ENCODE assay signal across 10 mouse cellular contexts in genomic region chr2:91033000-91033399, GRCm38 (mm10). TPM values are rescaled to one million over a fixed set of nuclear protein-coding genes. Genes with fewer than 3 reads are reported as not detected.
DNase-seq lines count a peak whose midpoint lies in the region; ATAC-seq and TF ChIP-seq lines count a peak whose summit lies in the region.
"Had no signal": no experiment of that assay in that cellular context is flagged by ENCODE, and none has a peak within 500 bp of the region (broad histone marks: within the 10 kb centered on the region; RNA-seq: fewer than 3 reads in every experiment).

No protein-coding gene starts in this region.

- H3K27ac ChIP-seq in intestine, postnatal 0 days (ENCODE audit: low read depth, low read length) = no peak overlapping the region
- no peak overlapping the region for H3K27ac ChIP-seq in intestine, embryonic 16.5 days (ENCODE audit: low read length)
- H3K27ac ChIP-seq: forebrain, embryonic 13.5 days; hindbrain, embryonic 12.5 days had no signal

- H3K9me3 ChIP-seq in intestine, postnatal 0 days (ENCODE audit: control insufficient read depth) = no peaks in the 10 kb centered on the region
- H3K9me3 ChIP-seq in intestine, embryonic 16.5 days (ENCODE audit: control insufficient read depth, low read length) = no peaks in the 10 kb centered on the region
- H3K9me3 ChIP-seq in E14TG2a.4 (ENCODE audit: low read length) = no peaks in the 10 kb centered on the region
- H3K9me3 ChIP-seq: forebrain, embryonic 13.5 days; hindbrain, embryonic 12.5 days had no signal

- H3K4me2 ChIP-seq in intestine, postnatal 0 days (replicated peaks; ENCODE audit: low read depth) = no peak overlapping the region
- no peak overlapping the region for H3K4me2 ChIP-seq in intestine, embryonic 16.5 days (ENCODE audit: low read depth, low read length)
- H3K4me2 ChIP-seq: forebrain, embryonic 13.5 days; hindbrain, embryonic 12.5 days had no signal

- no peak overlapping the region for H3K9ac ChIP-seq in intestine, postnatal 0 days (ENCODE audit: low read depth, low read length)
- H3K9ac ChIP-seq in intestine, embryonic 16.5 days (ENCODE audit: low read depth, low read length) = no peak overlapping the region
- H3K9ac ChIP-seq: forebrain, embryonic 13.5 days; hindbrain, embryonic 12.5 days had no signal

- peak; percentile 77 for DNase-seq in 416B (ENCODE audit: low read depth)
- DNase-seq in embryo, embryonic 10.5 days (ENCODE audit: low spot score) = peak; percentile 52
- DNase-seq in heart, adult 9 months (ENCODE audit: low spot score in 2 of 2) = no peak
- DNase-seq in ovary, postnatal 36 days (ENCODE audit: low spot score) = no peak
- DNase-seq in gastrocnemius, postnatal 25 days = no peak

- no peaks in the 10 kb centered on the region for H3K27me3 ChIP-seq in intestine, postnatal 0 days (replicated peaks; ENCODE audit: control insufficient read depth, insufficient read depth, low read length)
- H3K27me3 ChIP-seq in intestine, embryonic 16.5 days (replicated peaks; ENCODE audit: control insufficient read depth, insufficient read depth, low read length) = no peaks in the 10 kb centered on the region
- H3K27me3 ChIP-seq in E14TG2a.4 (ENCODE audit: insufficient read depth, low read length) = peaks cover 7% of the 10 kb centered on the region; the same call in 1 of the 2 replicates
- H3K27me3 ChIP-seq: forebrain, embryonic 13.5 days; hindbrain, embryonic 12.5 days had no signal

- 25% methylated on average over 3 of the region's 3 CpGs for WGBS in intestine, postnatal 0 days
- WGBS in intestine, embryonic 16.5 days = 25% methylated on average over 3 of the region's 3 CpGs

- no peaks in the 10 kb centered on the region for H3K36me3 ChIP-seq in intestine, postnatal 0 days (ENCODE audit: control insufficient read depth, insufficient read depth)
- no peaks in the 10 kb centered on the region for H3K36me3 ChIP-seq in intestine, embryonic 16.5 days (ENCODE audit: control insufficient read depth, insufficient read depth, low read length)
- H3K36me3 ChIP-seq in E14TG2a.4 (ENCODE audit: insufficient read depth, low read length) = no peaks in the 10 kb centered on the region
- H3K36me3 ChIP-seq: hindbrain, embryonic 12.5 days had no signal

- peak; percentile 53 for TF ChIP-seq CTCF in intestine, postnatal 0 days (IDR thresholded peaks at IDR 0.05; ENCODE audit: low read depth)
- peak; percentile 53 for TF ChIP-seq CTCF in E14TG2a.4 (conservative IDR thresholded peaks at IDR 0.05; ENCODE audit: low read length)

- ATAC-seq in intestine, postnatal 0 days = no peak
- ATAC-seq in intestine, embryonic 16.5 days = no peak
- ATAC-seq: forebrain, embryonic 13.5 days had no signal

- no peak overlapping the region for H3K4me3 ChIP-seq in intestine, postnatal 0 days (ENCODE audit: low read depth, low read length)
- no peak overlapping the region for H3K4me3 ChIP-seq in intestine, embryonic 16.5 days (ENCODE audit: low read length)
- no peak overlapping the region for H3K4me3 ChIP-seq in E14TG2a.4 (replicated peaks; ENCODE audit: low read length)
- H3K4me3 ChIP-seq: forebrain, embryonic 13.5 days; hindbrain, embryonic 12.5 days had no signal

- H3K4me1 ChIP-seq in intestine, postnatal 0 days (replicated peaks; ENCODE audit: control insufficient read depth, insufficient read depth, low read length) = no peaks in the 10 kb centered on the region
- H3K4me1 ChIP-seq in intestine, embryonic 16.5 days (ENCODE audit: control insufficient read depth, insufficient read depth, low read length) = no peaks in the 10 kb centered on the region
- H3K4me1 ChIP-seq in E14TG2a.4 (replicated peaks; ENCODE audit: low read depth, low read length) = peaks cover 24% of the 10 kb centered on the region
- H3K4me1 ChIP-seq: forebrain, embryonic 13.5 days; hindbrain, embryonic 12.5 days had no signal

RNA-seq across cellular contexts. Expression of gene Rapsn, which starts 2.4 kb away (rescaled TPM):
- polyA plus RNA-seq in intestine, postnatal 0 days (2015; fragmentation: Nextera tagmentation; extraction: Ambion mirVana) = 0.50 and 0.55 TPM in 2 replicates
- polyA plus RNA-seq in intestine, embryonic 16.5 days (2015; fragmentation: Nextera tagmentation; extraction: Ambion mirVana) = 0.72 and 0.94 TPM in 2 replicates
- total RNA-seq in gastrocnemius, postnatal 25 days (2021) = 10 to 100 TPM; 23.1 to 26.0 TPM

RNA-seq across cellular contexts. Expression of gene Psmc3, which starts 20.8 kb away (rescaled TPM):
- polyA plus RNA-seq in intestine, postnatal 0 days (2015; fragmentation: Nextera tagmentation; extraction: Ambion mirVana) = 155 and 163 TPM in 2 replicates
- polyA plus RNA-seq in intestine, embryonic 16.5 days (2015; fragmentation: Nextera tagmentation; extraction: Ambion mirVana) = 238 and 252 TPM in 2 replicates
- total RNA-seq in gastrocnemius, postnatal 25 days (2021) = 100 to 1,000 TPM; 223 to 225 TPM

RNA-seq across cellular contexts. Expression of gene Slc39a13, which starts 37.2 kb away (rescaled TPM):
- 12.6 and 15.0 TPM in 2 replicates for polyA plus RNA-seq in intestine, postnatal 0 days (2015; fragmentation: Nextera tagmentation; extraction: Ambion mirVana)
- polyA plus RNA-seq in intestine, embryonic 16.5 days (2015; fragmentation: Nextera tagmentation; extraction: Ambion mirVana) = 30.2 and 32.3 TPM in 2 replicates
- total RNA-seq in gastrocnemius, postnatal 25 days (2021) = 10 to 100 TPM; 21.8 to 22.5 TPM

RNA-seq across cellular contexts. Expression of gene Spi1, which starts 49.2 kb away (rescaled TPM):
- 5.1 and 7.3 TPM in 2 replicates for polyA plus RNA-seq in intestine, postnatal 0 days (2015; fragmentation: Nextera tagmentation; extraction: Ambion mirVana)
- polyA plus RNA-seq in intestine, embryonic 16.5 days (2015; fragmentation: Nextera tagmentation; extraction: Ambion mirVana) = 4.2 and 6.1 TPM in 2 replicates
- 1 to 10 TPM in 1 of 2 experiments, under 1 TPM in 1; 0.95 to 1.6 TPM for total RNA-seq in gastrocnemius, postnatal 25 days (2021)

Comparison
In these comparisons a context has a peak if more than half of its experiments do, and no peak if none do; other contexts are left out.
1. DNase-seq: peak in 416B (single experiment) and embryo, embryonic 10.5 days (single experiment); none in heart, adult 9 months (0 of 2), ovary, postnatal 36 days (single experiment) and gastrocnemius, postnatal 25 days (single experiment).